Mouse (Mus musculus): Measurements from ENCODE around the gene Nans.

- TF ChIP-seq CTCF (IDR thresholded peaks at IDR 0.05; ENCODE audit: borderline replicate concordance, control insufficient read depth, extremely low read depth, insufficient read depth, low read length, poor library complexity) (no peak), POLR2A (IDR thresholded peaks at IDR 0.05; ENCODE audit: control insufficient read depth, extremely low read depth, insufficient read depth, low read length, poor library complexity) (no peak)
These were observed 40.2 kb upstream of the Nans start for GRCm38 (mm10) chr4:46448886-46449285.
